Mouse (Mus musculus): ENCODE data around the gene Gorasp2.

DNA sequence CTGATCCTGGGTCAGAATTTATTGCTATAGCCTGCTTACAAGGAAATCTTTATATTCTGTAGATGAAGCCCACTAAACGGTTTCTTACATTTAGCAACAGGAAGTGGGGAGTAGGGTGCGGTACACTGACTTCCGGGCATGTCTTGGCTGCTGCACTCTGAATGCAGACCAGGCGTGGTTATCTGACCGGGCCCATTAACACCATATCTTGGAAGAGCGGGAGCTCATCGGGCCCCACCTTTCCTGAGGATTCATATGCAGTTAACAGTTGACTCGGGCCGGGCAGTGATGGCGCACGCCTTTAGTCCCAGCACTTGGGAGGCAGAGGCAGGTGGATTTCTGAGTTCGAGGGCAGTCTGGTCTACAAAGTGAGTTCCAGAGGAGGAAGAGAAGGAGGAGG, 33.0 kb upstream of the Gorasp2 start:
- TF ChIP-seq CTCF (IDR thresholded peaks at IDR 0.05; ENCODE audit: extremely low read depth, insufficient read depth, low read length) (no peak), POLR2A (IDR thresholded peaks at IDR 0.05; ENCODE audit: extremely low read depth, insufficient read depth, low read length) (no peak)
